Mouse (Mus musculus) olfactory bulb, adult 2 months (tissue): ENCODE measurements around the gene Tmem132a.

Experiments
- CTCF ChIP-seq: fragments of 200-500 bp; IDR thresholded peaks from 2 replicates; pipeline ENCODE4 v1.5.1; 2012; ENCODE audit warnings: low read depth, mild to moderate bottlenecking, low read length, moderate library complexity; ENCODE audit not compliant: insufficient read depth
- POLR2A ChIP-seq: fragments of 200-500 bp; IDR thresholded peaks from 2 replicates; pipeline ENCODE4 v1.6.1; 2012; ENCODE audit warnings: mild to moderate bottlenecking, low read depth, low read length, moderate library complexity; ENCODE audit not compliant: insufficient read depth

GRCm38 (mm10) chr19:10867946-10868622, 1.7 kb downstream of the Tmem132a start:
- TF ChIP-seq CTCF (no peak), POLR2A (no peak)
